Mouse (Mus musculus) lung, adult 2 months (tissue): ENCODE measurements at regions not wholly inside any gene's neighbourhood (a gene's known extent, or its start where the extent isn't known, plus 50 kb on each side); places are given as distances from the start of the nearest gene placed in this dataset.

Source experiments
- CTCF ChIP-seq: fragments of 200-500 bp; IDR thresholded peaks from 2 replicates; pipeline ENCODE4 v1.5.1; 2011; ENCODE audit warnings: mild to moderate bottlenecking, low read length, control low read depth; ENCODE audit not compliant: insufficient read depth
- POLR2A ChIP-seq: fragments of 200-500 bp; IDR thresholded peaks from 2 replicates; pipeline ENCODE4 v1.6.1; 2011; ENCODE audit warnings: low read depth, mild to moderate bottlenecking, control low read depth, low read length, borderline replicate concordance; ENCODE audit errors: extremely low read depth

GRCm38 (mm10) chr5:133143679-133144078, 600.5 kb upstream of the Auts2 start:
- no peak for TF ChIP-seq CTCF
- no peak for TF ChIP-seq POLR2A
